Mouse (Mus musculus) hindbrain, postnatal 0 days (tissue): ENCODE data around the gene Etv4. TPM values are rescaled to one million over a fixed set of nuclear protein-coding genes. Genes with fewer than 3 reads are reported as not detected.

Experiments
- ATAC-seq: fragments of 200-750 bp; cut with Nextera tagmentation; 2 replicates; pipeline ENCODE4 v1.8.0; 2017; ENCODE audit warnings: mild to moderate bottlenecking, moderate TSS enrichment, moderate library complexity
- DNase-seq: peaks from one replicate; pipeline ENCODE4 v3.0.0-alpha.2; 2015; ENCODE audit warnings: low spot score
- H3K27ac ChIP-seq: fragments of 300-500 bp; sonication (generic); 2 replicates; pipeline ENCODE4 v1.5.1; 2014; ENCODE audit warnings: mild to moderate bottlenecking
- H3K27me3 ChIP-seq: fragments of 300-500 bp; sonication (generic); 2 replicates; pipeline ENCODE4 v1.6.1; 2014; ENCODE audit warnings: low read length, mixed read lengths; ENCODE audit not compliant: insufficient read depth
- H3K36me3 ChIP-seq: fragments of 300-500 bp; sonication (generic); 2 replicates; pipeline ENCODE4 v1.6.1; 2014; ENCODE audit warnings: low read length, mixed read lengths; ENCODE audit not compliant: insufficient read depth
- H3K4me1 ChIP-seq: fragments of 300-500 bp; sonication (generic); 2 replicates; pipeline ENCODE4 v1.6.1; 2014; ENCODE audit warnings: antibody characterized with exemption, low read length, mixed read lengths; ENCODE audit not compliant: insufficient read depth
- H3K4me2 ChIP-seq: fragments of 300-500 bp; sonication (generic); 2 replicates; pipeline ENCODE4 v1.6.1; 2014; ENCODE audit warnings: low read depth, mild to moderate bottlenecking, low read length, moderate library complexity, mixed read lengths
- H3K4me3 ChIP-seq: fragments of 300-500 bp; sonication (generic); 2 replicates; pipeline ENCODE4 v1.5.1; 2014; ENCODE audit warnings: low read length
- H3K9ac ChIP-seq: fragments of 300-500 bp; sonication (generic); replicated peaks from 2 replicates; pipeline ENCODE4 v1.6.1; 2014; ENCODE audit warnings: mild to moderate bottlenecking, low read length, moderate library complexity, mixed read lengths
- H3K9me3 ChIP-seq: fragments of 300-500 bp; sonication (generic); 2 replicates; pipeline ENCODE4 v1.6.1; 2016; ENCODE audit warnings: low read length, mixed read lengths
- CTCF ChIP-seq: IDR thresholded peaks from 2 replicates; pipeline ENCODE4 v1.5.1; 2016; ENCODE audit warnings: antibody characterized with exemption, control low read depth, low read depth
- WGBS: fragments of 180-500 bp; shearing (Covaris S2); extraction: QIAGEN DNeasy Blood & Tissue Kit; methylation state at CpG from one replicate; pipeline ENCODE4 v1.1.7; 2014; 5-methylcytosine and 5-hydroxymethylcytosine counted together
- polyA plus RNA-seq: library from polyadenylated mRNA; unstranded; fragments of >200 nt; fragmentation: Nextera tagmentation; extraction: Ambion mirVana; gene quantifications from 2 replicates; pipeline ENCODE4 v1.2.1, GENCODE M21; 2015
- total RNA-seq: library from RNA; depleted of rRNA; stranded (reverse); fragments of >200 nt; gene quantifications from 2 replicates; pipeline ENCODE4 v1.2.3, GENCODE M21; 2014

Gene Etv4
- total and polyA plus RNA-seq, 2 experiments from 2014 or later, result 22.5 to 56.9 TPM

DNA sequence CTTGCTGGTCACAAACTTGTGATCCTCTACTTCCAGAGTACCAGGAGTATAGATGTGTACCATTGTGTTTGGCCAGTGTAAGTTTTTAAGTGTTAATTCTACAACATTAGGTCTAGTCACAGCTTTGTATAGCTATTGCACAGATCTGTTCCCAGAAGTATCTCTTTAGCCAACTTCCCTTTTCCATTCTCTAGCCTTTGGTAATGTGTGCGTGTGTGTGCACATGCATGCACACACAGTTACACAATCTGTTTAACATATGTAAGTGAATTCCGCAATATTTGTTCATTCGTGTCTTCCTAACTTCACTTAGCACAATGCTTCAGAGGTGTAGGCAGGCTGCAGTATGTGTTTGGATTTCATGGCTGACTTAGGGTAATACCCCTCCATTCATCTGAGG lies 25.6 kb downstream of the Etv4 start:
- DNase-seq (no peak), ATAC-seq (no peak)
- no peak for TF ChIP-seq CTCF
- Histone ChIP-seq H3K36me3 (peaks cover 59% of the 10 kb centered on the region), H3K9me3 (no peaks in the 10 kb centered on the region), H3K4me2 (no peak overlapping the region), H3K27ac (no peak overlapping the region), H3K9ac (no peak overlapping the region), H3K4me1 (no peaks in the 10 kb centered on the region), H3K4me3 (no peak overlapping the region), H3K27me3 (no peaks in the 10 kb centered on the region)
- WGBS, result 94% methylated on average over 3 of the region's 3 CpGs

DNA sequence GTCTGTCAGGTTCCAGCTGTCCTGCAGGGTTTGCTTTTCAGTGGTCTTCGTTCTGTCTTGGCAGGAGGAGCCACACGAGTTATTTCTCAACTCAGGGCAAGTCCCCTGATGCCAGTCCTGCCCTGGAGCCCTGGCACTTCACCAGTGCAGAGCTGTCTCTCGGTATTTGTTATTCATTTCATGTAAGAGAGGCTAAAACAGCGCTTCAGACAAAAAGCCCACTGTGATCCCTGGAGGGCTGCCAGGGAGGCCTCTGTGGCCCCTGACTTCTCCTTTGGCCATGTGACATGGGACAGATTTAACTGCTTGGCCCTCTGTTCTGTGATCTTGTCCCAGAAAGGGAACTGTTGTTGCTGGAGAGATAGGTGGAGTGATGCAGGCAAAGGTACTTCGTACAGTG lies 26.7 kb downstream of the Etv4 start:
- WGBS, result 37% methylated on average over 5 of the region's 5 CpGs
- H3K4me1 ChIP-seq, result no peaks in the 10 kb centered on the region
- H3K27me3 ChIP-seq, result no peaks in the 10 kb centered on the region
- TF ChIP-seq CTCF, result no peak
- DNase-seq, result peak; percentile 80
- H3K27ac ChIP-seq, result 0 out of 2 replicates have a peak overlapping the region, but pooled peaks have one; percentile 51
- no peak overlapping the region for H3K4me2 ChIP-seq
- H3K36me3 ChIP-seq, result peaks cover 56% of the 10 kb centered on the region
- no peak overlapping the region for H3K9ac ChIP-seq
- no peaks in the 10 kb centered on the region for H3K9me3 ChIP-seq
- ATAC-seq, result peak; percentile 82
- H3K4me3 ChIP-seq, result no peak overlapping the region

DNA sequence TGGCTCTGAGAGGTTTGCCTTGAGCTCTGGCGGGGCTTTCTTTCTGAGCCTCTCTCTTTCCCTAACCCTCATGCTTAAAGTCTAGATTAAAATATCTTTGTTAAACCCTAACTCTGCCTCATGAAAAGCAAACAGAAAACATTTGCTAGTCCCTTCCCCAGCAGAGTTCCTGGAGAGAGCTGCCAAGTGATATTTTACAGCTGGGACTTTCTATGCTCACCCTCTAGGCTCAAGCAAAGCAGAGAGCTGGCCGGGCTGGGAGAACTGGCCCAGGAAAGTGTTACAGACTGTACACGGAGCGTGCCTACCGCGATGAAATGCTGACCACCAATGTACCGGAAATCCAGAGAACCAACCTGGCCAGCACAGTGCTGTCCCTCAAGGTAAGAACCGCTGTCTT lies 27.8 kb downstream of the Etv4 start:
- H3K4me2 ChIP-seq, result no peak overlapping the region
- H3K9ac ChIP-seq, result no peak overlapping the region
- no peaks in the 10 kb centered on the region for H3K4me1 ChIP-seq
- 88% methylated on average over 8 of the region's 8 CpGs for WGBS
- ATAC-seq (no peak), DNase-seq (no peak)
- H3K27ac ChIP-seq, result peak overlapping the region; percentile 36; the same call in 1 of the 2 replicates
- H3K9me3 ChIP-seq, result no peaks in the 10 kb centered on the region
- peaks cover 66% of the 10 kb centered on the region for H3K36me3 ChIP-seq
- H3K4me3 ChIP-seq, result no peak overlapping the region
- TF ChIP-seq CTCF, result no peak
- H3K27me3 ChIP-seq, result no peaks in the 10 kb centered on the region

DNA sequence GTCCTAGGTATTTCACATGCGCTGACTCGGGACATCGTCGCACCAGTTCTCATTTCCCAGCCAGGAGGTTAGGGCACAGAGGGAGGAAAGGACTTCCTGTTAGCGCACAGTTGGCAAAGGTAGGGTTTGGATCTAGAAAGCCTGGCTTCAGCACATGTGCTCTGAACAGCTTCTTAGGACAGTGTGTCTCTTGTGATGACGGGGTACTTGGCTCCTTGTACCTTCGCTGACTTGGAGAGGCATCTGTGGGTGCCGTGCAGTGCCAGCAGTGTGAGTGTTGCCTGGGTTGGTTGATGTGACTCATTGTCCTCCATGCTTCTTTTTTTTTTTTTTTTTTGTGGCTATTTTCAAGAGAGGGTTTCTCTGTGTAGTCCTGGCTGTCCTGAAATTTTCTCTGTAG lies 28.6 kb downstream of the Etv4 start:
- DNase-seq, result peak; percentile 33

DNA sequence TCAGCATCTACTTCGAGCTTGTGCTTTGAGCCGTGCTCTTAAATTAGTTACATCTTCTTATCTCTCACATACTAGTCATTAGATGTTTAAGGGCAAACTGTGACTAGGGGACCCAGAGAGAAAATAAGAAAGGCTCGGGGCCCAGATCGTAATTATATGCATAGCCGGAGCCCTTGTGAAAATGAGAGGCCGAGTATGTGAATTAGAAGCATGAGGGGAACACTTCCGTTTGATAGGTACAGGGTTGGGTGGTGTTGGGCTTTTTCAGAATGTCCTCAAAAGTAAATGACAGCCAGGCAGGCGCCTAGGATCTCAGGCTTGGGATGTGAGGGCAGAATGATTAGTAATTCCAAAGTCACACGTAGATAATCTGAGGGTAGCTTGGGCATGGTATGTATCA lies 51.6 kb downstream of the Etv4 start:
- ATAC-seq (no peak), DNase-seq (no peak)
- Histone ChIP-seq H3K4me2 (peak overlapping the region; percentile 70), H3K36me3 (peaks cover 34% of the 10 kb centered on the region), H3K9me3 (no peaks in the 10 kb centered on the region), H3K4me3 (peak overlapping the region; percentile 64), H3K27me3 (no peaks in the 10 kb centered on the region), H3K9ac (peak overlapping the region; percentile 71), H3K4me1 (peaks cover 3% of the 10 kb centered on the region; the same call in 1 of the 2 replicates), H3K27ac (0 out of 2 replicates have a peak overlapping the region, but pooled peaks have one; percentile 59)
- 33% methylated on average over 9 of the region's 9 CpGs for WGBS
- TF ChIP-seq CTCF, result no peak

More for the DNA sequence above, 28.6 kb downstream of the Etv4 start:
- peak; percentile 69; the same call in 1 of the 2 replicates for ATAC-seq
- Histone ChIP-seq H3K4me3 (no peak overlapping the region), H3K27me3 (no peaks in the 10 kb centered on the region), H3K36me3 (peaks cover 68% of the 10 kb centered on the region), H3K4me1 (no peaks in the 10 kb centered on the region), H3K9ac (no peak overlapping the region), H3K4me2 (no peak overlapping the region), H3K27ac (0 out of 2 replicates have a peak overlapping the region, but pooled peaks have one; percentile 36), H3K9me3 (no peaks in the 10 kb centered on the region)
- 77% methylated on average over 8 of the region's 8 CpGs for WGBS
- TF ChIP-seq CTCF, result no peak

DNA sequence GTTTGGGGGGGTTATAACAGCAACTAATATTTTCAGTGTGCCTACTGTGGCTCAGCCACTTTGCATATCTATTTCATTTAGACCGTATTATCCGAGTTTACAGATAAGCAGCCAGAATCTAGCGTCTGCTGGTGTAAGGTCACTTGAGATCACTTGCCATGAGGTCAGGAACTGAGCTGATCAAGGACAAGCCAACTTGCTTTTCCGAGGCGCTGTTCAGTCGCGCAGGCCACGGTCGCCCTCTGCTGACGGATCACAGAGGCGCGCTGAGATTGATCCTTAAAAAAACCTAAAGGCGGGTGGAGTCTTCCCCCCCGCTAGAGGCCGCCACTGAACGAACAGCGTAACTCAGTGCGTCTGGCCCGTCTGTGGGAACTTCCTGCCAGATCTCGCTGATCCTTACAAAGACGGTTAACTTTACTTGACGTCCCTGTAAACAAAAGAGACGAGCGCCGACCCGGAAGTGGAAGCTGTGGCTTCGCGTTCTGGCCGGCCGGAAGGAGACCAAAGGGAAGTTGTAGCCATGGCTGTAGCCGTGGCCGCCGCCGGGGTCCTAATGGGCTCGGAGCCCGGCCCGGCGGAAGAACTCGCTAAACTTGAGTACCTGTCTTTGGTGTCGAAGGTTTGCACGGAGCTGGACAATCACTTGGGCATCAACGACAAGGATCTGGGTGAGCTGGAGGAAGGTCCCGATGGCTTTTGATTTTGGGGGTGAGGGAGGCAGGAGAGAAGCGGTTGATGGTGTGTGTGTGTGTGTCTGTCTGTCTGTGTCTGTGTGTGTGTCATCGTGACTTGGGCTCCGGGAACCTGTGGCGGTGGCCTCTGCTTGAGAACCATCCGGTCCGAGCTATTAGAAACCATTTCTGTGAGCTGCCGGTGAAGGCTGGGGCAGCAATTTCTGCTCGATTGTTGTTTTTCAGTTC lies 52.4 kb downstream of the Etv4 start, which contains the start of gene Dhx8:
Gene Dhx8 (plus strand): TSS at position 402 of the 923 bp plus-strand sequence.
- Histone ChIP-seq H3K9me3 (no peaks in the 10 kb centered on the region), H3K27me3 (no peaks in the 10 kb centered on the region), H3K4me1 (peaks cover 3% of the 10 kb centered on the region; the same call in 1 of the 2 replicates), H3K4me2 (peak within 1 kb of the TSS; percentile 70), H3K4me3 (peak within 1 kb of the TSS; percentile 64), H3K36me3 (peaks cover 26% of the 10 kb centered on the region), H3K9ac (peak within 1 kb of the TSS; percentile 71), H3K27ac (peak within 1 kb of the TSS; percentile 59)
- DNase-seq, result peak; percentile 99
- TF ChIP-seq CTCF, result peak; percentile 99
- ATAC-seq, result peak; percentile 98
- under 1% methylated on average over 51 of the region's 51 CpGs for WGBS
